Mouse (Mus musculus): ENCODE measurements around the gene Pde9a.

Pde9a gene

DNA sequence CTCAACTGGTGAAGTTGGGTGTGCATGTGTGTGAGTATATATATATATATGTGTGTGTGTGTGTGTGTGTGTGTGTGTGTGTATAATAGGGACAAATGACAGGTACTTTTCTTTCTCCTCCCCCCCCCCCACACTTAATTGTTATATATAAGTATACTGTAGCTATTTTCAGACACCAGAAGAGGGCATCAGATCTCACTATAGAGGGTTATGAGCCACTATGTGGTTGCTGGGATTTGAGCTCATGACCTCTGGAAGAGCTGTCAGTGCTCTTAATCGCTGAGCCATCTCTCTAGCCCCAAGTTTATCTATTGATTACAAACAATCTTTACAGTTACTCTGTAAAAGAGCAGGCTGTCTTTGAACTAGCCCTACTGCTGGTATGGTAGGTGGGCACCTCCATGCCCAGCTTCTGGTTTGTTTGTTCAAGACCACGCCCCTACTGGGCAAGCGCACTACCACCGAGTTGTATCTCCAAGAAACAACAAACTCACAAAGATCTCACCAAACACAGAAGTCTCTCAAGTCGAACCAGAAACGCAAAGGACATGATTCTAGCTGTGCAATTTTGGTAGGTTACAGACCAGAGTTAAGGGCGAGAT lies 133.4 kb downstream of the Pde9a start:
- DNase-seq: no peak

- peak; percentile 100 for DNase-seq
Measured at GRCm38 (mm10) chr17:31519946-31520838, 134.2 kb downstream of the Pde9a start, which contains the start of the genes Wdr4 and Ndufv3. Gene Wdr4 (minus strand): TSS chr17:31519980. Gene Ndufv3 (plus strand): TSS chr17:31520115.

GRCm38 (mm10) chr17:31520895-31521294 lies 134.9 kb downstream of the Pde9a start:
- peak; percentile 84 for DNase-seq

GRCm38 (mm10) chr17:31521948-31522347 lies 135.9 kb downstream of the Pde9a start:
- DNase-seq: no peak

GRCm38 (mm10) chr17:31525114-31525513 lies 139.1 kb downstream of the Pde9a start:
- no peak for DNase-seq

DNA sequence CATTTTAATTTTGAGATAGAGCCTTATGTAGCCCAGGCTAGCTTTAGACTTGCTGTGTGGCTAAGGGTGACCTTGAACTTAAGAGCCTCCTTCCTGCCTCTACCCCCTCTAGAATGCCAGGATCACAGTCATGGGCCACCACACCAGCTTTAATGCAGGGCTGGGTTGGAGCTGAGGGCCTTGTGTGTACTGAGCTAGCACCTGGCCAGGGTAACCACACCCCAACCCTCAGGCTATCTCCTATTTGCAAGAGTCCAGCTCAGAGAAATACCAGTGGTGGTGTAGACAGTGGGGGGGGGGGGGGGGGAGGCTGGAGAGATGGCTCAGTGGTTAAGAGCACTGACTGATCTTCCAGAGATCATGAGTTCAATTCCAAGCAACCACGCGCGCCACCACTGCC lies 139.8 kb downstream of the Pde9a start:
- DNase-seq: no peak
